Mouse (Mus musculus): ENCODE measurements around the gene Erv3. TPM values are rescaled to one million over a fixed set of nuclear protein-coding genes. Genes with fewer than 3 reads are reported as not detected.

The Erv3 gene
- polyA plus RNA-seq, 1 experiment from 2014 or later = not detected

GRCm38 (mm10) chr2:131805306-131805705, 54.2 kb downstream of the Erv3 start:
- H3K4me3 ChIP-seq (replicated peaks) = no peak overlapping the region
- no peaks in the 10 kb centered on the region for H3K4me1 ChIP-seq (replicated peaks)
- H3K4me2 ChIP-seq = no peak overlapping the region
- no peak overlapping the region for H3K27ac ChIP-seq (replicated peaks)
- no peaks in the 10 kb centered on the region for H3K36me3 ChIP-seq (replicated peaks)
- WGBS (ENCODE audit: insufficient replicate concordance) = 48% methylated on average over 1 of the region's 1 CpGs
- no peak overlapping the region for H3K9ac ChIP-seq
- H3K27me3 ChIP-seq = peaks cover 4% of the 10 kb centered on the region; the same call in 1 of the 2 replicates
- no peak for ATAC-seq (ENCODE audit: insufficient read depth)
- H3K9me3 ChIP-seq (replicated peaks) = no peaks in the 10 kb centered on the region

- H3K27ac ChIP-seq (replicated peaks) = no peak overlapping the region
- no peaks in the 10 kb centered on the region for H3K4me1 ChIP-seq (replicated peaks)
- no peak overlapping the region for H3K4me3 ChIP-seq (replicated peaks)
- H3K36me3 ChIP-seq (replicated peaks) = no peaks in the 10 kb centered on the region
- WGBS (ENCODE audit: insufficient replicate concordance) = 62% methylated on average over 3 of the region's 3 CpGs
- H3K4me2 ChIP-seq = no peak overlapping the region
- no peaks in the 10 kb centered on the region for H3K9me3 ChIP-seq (replicated peaks)
- ATAC-seq (ENCODE audit: insufficient read depth) = no peak
- no peak overlapping the region for H3K9ac ChIP-seq
- H3K27me3 ChIP-seq = peaks cover under 1% of the 10 kb centered on the region; the same call in 1 of the 2 replicates
Observed at GRCm38 (mm10) chr2:131803801-131804200, 55.7 kb downstream of the Erv3 start.

Other genes with a start within 250 kb of the Erv3 start
- 32.1 and 34.1 TPM in 2 replicates for gene Prnp, start 50.2 kb upstream of the Erv3 start, polyA plus RNA-seq (2015; fragmentation: Nextera tagmentation; extraction: Ambion mirVana)
- gene Prn, start 50.2 kb upstream of the Erv3 start, polyA plus RNA-seq (2015; fragmentation: Nextera tagmentation; extraction: Ambion mirVana) = 0.12 TPM in 1 of 2 replicates, not detected in the other
- gene Prnd, start 91.1 kb upstream of the Erv3 start, polyA plus RNA-seq (2015; fragmentation: Nextera tagmentation; extraction: Ambion mirVana) = 0.37 and 0.56 TPM in 2 replicates
- 2.8 and 2.9 TPM in 2 replicates for gene Rassf2, start 170.5 kb upstream of the Erv3 start, polyA plus RNA-seq (2015; fragmentation: Nextera tagmentation; extraction: Ambion mirVana)